Mouse (Mus musculus) E14TG2a.4 (cell line): Measurements from ENCODE around the gene Zfp827.

Source experiments
- CTCF ChIP-seq: conservative IDR thresholded peaks from 2 replicates; pipeline ENCODE4 v1.5.1; 2014; ENCODE audit warnings: low read length
- NANOG ChIP-seq: IDR thresholded peaks from 2 replicates; pipeline ENCODE4 v1.6.1; 2014; ENCODE audit warnings: borderline replicate concordance, low read length, mixed read lengths

GRCm38 (mm10) chr8:79227916-79228315, 199.7 kb downstream of the Zfp827 start:
- TF ChIP-seq CTCF, result no peak
- TF ChIP-seq NANOG, result no peak
